Mouse (Mus musculus) telencephalon, adult 2 months (tissue): ENCODE data around the gene Capn11.
"Not testable (repeated sequence)": the region's sequence is repeated elsewhere in the genome, so short reads cannot be mapped to it uniquely, and the experiment has no call there.

Experiments used
- DNase-seq: peaks from one replicate; pipeline ENCODE4 v3.0.0-alpha.2; 2011; ENCODE audit warnings: low read depth, low spot score

Gene Capn11

DNA sequence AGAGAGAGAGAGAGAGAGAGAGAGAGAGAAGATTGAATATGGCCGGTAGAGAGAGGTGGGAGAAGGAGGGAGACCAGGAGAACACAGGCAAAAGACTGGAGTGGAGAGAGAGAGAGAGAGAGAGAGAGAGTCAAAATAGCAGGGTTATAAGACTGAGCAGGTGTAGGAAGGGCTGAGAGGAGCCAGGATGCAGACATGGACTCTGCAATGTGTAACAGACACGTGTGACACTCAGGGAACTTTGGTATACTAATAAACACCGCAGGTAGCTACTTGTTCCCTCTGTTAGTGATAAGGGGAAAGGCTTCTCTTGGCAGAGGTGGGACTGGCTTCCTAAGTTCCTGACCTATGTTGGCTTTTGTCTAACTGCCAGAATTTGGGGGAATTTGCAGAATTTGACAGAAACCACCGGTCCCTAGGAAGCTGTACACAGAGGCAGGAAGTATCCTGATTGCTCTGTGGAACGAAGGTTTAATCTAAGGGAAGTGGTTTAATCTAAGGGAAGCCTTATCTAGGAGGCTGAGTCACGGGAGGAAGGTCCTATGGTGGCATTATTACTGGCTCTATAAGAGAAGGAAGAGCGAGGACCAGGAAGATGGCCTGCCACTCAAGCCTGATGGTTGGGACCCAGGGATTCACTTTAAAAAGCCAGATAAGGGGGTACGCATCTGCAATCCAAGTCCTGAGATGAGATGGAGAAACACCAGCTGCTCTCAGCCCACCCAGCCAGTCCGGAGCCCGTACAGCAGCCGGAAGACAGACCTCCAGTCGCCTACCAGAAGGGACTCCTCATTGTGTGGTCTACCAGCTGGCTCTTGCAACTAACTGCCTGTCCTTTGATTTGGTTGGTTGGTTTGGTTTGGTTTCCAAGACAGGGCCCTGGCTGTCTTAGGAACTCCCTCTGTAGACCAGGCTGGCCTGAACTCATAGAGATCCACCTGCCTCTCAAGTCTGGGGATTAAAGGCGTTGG, 30.0 kb downstream of the Capn11 start:
- DNase-seq = no peak

DNA sequence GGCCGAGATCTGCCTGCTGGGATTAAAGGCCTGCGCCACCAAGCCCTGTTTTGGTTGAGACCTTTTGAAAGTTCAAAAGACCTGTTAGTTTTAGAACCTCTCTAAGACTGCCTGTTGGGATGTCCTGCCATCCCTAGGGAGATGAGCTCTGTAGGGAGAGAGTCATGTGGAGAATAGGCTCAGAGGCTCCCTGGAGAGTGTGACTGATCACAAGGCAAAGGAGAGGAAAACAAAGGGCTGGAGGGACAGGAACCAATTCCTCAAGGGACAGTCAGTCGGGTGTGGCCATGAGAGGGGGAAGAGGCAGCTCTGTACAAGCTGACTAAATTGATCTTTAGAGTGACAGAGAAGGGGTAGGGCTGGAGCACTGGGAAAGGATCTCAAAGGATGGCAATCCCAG, 31.0 kb downstream of the Capn11 start:
- no peak for DNase-seq

DNA sequence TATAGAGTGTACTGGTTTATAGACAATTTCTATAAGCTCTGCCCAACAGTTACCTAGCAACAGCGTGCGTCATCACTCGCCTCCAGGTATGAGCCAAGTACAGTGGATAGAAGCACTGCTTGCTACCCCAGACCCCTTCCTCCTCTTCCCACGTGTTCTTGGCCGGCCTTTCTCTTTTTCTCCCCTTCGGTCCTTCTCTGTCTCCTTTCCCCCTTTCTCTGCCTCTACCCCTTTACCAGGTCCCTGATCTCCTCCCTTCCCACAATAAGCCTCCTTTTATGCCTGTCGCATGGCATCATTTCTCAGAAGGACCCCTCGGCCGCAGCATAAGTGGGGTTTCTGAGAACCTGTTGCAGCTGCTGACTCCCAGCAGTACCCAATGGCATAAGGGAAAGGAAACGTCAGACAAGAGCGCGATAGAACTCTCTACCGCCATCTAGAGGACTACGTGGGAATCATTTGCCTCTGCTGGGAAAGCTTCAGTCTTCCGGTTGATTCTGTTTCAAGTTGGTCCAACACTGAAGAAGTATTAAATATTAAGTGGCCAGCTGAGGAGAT, 32.5 kb downstream of the Capn11 start:
- DNase-seq = peak; percentile 52

DNA sequence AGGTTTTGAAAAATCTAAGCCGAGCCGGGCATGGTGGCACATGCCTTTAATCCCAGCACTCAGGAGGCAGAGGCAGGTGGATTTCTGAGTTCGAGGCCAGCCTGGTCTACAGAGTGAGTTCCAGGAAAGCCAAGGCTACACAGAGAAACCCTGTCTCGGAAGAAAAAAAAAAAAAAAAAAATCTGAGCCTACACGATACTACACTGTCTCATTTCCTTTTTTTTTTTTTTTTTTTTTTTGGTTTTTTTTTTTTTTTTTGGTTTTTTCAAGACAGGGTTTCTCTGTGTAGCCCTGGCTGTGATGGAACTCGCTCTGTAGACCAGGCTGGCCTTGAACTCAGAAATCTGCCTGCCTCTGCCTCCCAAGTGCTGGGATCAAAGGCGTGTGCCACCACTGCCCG, 35.7 kb downstream of the Capn11 start:
- not testable (repeated sequence) for DNase-seq

DNA sequence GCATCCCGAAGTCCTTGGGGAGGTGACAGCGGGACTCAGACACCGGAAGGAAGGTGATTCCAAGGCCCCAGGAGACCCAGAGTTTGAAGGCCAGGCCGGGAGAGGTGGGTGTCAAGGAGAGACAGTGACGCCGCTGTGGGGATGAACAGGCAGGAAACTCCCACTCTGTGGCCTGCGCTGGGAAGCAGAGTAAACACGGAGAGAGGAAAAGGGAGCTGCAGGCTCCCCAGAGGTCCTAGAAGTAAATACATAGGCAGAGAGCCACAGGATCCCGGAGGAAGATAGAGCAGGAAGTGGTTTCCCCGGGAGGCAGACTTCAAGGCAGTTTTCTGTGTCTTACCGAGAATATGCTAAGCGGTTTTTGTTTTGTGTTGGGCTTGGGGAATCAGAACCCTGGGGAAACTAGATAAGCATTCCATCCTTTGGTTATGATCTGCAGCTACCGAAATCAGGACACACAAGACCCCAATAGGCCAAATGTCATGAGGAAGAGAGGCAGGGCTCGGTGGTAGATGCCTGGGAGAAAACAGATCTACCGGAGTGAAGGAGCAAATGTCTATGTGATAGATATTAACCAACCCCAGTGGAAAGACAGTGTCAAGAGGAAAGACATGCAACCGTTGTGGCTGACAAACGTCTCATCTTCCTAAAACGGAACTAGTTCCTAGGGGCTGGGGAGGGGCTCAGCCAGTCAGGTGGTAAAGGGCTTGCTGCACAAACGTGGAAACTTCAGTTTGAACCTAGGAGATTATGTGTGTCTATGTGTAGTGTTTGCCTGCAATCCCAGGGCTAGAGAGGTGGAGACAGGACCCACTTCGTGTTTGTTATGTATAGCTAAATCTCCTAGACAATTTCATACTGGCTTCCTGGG, 39.5 kb downstream of the Capn11 start:
- no peak for DNase-seq

DNA sequence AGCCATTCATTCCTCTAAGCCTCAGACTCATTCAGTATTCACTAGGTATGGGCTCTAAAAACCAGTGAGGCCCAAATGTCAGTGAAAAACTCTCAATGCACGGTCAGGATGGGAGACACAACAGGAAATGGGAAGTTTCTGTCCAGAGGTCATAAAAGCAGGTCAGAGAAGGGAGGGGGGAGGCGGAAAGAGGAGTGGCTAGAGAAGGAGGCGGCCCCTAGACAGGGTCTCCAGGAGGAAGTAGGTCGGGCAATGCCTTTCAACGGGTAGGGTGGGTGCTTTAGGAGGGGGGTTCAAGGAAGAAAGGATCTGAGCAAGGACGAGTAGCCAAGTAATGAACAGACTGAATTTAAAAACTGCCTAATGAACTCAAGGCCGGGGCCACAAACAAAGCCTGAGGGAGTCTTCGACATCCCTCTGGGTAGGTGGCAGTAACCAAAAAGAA, 40.2 kb downstream of the Capn11 start:
- DNase-seq = no peak

DNA sequence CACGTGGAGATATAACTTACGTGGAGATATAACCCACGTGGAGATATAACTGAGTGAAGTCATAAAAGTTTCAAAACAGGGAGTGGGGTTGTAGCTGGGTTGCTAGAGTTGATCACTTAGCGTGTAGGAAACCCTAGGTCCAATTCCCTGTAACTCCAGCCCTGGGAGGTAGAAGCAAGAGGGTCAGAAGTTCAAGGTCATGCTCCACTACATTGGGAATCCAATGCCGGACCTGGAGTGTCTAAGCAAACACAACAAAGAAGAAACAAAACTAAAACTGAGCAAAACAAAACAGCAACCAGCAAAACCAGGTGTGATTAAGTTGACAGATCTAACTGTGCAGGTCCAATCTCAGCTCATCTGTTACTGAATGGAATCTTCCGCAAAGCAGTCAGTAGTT, 41.5 kb downstream of the Capn11 start:
- DNase-seq = no peak

DNA sequence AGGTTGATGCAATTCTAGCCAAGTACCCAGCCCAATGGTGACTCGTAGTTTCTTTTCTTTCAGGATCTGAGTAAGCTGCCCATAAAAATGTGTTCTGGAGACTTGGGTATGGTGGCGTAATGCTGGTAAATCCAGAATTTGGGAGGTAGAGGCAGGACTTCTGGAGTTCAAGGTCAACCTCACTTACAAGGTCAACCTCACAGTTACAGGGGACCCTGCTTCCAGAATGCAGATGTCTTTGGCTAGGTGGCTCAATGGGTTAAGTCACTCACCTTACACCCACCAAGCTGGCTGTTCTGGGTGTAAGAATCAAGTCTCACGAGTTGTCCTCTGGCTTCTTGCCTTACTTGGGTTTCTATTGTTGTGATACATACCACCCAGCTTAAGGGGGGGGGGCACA, 42.4 kb downstream of the Capn11 start:
- DNase-seq = no peak

DNA sequence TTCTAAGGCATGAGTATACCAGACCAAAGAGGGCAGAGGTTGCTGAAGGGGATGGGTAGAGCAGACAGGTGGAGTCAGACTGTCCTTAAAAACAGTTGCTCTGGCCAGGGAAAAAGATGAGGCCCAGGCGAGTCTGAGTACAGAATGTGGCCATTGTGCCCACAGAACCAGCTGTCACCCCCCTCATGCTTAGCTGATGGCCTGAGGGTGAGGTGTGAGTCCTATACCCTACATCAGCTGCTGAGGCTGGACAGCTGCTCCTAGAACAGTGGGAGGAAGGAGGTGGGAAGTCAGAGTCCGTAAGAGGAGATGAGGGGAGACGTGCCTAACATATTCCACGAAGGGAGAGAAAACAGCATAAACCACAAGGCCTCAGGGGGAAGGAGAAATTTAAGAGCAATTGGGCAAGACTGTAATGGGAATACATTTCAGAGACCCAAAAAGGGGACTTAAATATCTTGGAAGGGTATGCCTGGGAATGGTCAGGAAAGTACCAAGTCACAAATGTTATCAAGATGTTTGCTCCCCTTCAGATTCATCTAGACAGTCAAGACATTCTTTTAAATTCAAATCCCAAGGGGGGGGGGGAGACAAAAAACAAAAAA, 43.0 kb downstream of the Capn11 start:
- DNase-seq = no peak

DNA sequence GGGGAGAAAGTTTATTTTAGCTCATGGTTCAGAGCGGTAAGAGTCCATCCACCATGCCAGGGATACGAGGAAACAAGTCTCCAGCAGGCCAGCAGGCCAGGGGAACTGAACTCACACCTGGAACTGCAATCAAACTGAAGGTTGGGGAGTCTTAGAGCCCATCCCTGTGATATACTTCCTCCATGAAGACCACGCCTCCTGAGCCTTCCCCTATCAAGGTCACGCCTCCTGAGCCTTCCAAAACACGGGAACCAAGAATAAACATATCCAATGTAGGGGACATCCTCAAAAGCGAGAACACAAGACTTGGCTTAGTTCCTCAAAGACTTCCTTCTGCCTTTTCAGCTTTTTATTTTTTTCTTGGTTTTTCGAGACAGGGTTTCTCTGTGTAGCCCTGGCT, 46.2 kb downstream of the Capn11 start:
- DNase-seq = no peak

DNA sequence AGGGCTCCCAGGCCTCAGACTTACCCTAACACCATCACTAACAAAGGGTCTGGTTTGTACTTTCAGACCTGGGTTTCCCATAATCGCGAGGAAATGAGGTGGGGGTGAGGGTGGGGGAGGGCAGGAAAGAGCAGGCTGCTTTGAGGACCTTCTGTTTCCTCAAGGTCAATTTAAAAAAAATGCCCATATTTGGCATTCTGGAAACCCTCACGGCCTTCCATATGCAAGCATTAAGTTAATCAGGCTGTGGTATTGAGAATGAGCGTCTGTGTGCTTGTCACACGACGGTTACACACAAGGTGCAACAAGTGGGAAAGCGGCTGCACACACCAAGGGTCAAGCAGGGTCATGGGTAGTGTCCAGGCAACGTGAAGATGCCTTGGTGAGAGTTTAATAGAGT, 47.1 kb downstream of the Capn11 start:
- no peak for DNase-seq

DNA sequence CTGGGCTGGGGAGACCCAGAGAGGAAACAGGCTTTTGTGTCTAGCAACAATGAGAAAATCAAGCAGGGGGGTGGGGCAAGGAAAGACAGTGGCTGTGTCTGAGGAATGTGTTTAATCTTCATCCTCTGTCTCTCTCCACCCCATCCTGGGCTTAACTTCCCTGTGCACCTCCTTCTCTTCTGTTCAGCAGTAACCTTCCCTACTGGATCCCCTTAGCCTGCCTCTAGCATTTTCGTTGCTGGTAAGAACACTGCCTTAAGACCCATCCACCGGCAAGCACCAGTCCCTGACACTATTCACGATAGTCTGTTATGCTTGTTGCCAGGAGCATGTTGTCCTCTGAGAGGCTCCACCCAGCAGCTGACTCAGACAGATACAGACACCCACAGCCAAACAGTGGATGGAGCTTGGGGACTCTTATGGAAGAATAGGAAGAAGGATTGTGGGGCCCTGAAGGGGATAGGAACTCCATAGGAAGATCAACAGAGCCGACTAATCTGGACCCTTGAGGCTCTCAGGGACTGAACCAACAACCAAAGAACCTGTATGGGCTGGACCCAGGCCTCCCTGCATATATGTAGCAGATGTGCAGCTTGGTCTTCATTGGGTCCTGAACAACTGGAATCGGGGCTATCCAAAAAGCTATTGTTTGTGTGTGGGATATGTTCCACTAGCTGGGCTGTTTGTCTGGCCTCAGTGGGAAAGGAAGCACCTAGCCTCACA, 48.8 kb downstream of the Capn11 start:
- no peak for DNase-seq

DNA sequence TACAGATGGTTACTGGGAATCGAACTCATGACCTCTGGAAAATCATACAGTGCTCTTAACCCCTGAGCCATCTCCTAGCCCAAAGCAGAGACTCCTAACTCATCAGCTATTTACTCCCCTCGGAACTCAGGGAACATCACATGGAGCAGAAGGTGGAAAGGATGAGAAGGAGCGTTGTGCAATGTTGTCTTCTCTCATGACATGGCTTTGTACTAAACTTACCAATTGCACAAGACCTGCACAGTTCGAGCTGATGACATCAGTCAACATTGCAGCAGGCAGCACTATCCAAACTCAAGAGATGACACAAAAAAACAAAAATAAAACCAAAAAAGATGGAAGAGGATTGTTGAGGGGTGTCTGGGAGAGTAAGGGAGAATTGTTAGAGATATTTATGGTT, 50.7 kb downstream of the Capn11 start:
- no peak for DNase-seq

DNA sequence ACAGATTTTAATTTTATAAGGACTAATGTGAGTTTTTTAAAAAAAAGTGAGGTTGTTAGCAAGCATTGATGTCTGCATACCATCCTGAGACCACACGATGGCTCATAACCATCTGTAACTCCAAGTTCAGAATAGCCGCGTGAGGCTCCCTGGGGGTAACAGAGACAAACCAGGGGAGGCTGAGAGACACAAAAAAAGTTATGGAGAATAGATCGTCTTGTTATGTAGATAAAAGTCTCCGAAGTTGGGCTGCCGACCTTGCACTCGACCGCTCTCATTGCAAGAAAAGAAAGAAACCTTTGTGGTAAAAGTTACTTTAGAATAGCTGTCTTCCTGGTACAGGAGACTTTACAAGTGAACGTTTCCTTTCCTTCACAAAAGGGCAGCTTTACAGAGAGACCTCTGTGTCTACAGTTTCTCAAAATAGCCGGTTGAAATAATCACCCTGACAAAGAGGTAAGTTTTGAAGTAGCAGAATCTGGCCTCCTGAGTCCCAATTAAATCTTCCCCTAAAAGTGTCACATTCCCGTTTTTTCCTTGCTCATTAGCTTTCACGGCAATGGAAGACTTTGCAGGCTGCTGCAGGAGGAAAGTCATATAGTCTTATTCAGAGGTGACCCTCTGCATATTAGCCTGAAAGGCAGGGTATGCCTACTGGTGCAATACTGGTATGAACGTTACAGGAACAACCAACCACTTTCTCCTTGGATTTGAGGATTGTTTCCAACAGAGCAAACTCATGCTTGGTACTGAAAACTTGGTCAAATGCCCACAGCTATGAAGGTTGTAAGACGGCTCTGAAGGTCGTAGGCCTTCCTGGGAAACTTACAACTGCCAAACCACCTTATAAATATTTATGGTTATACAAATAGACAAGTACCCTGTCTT, 51.9 kb downstream of the Capn11 start:
- no peak for DNase-seq

DNA sequence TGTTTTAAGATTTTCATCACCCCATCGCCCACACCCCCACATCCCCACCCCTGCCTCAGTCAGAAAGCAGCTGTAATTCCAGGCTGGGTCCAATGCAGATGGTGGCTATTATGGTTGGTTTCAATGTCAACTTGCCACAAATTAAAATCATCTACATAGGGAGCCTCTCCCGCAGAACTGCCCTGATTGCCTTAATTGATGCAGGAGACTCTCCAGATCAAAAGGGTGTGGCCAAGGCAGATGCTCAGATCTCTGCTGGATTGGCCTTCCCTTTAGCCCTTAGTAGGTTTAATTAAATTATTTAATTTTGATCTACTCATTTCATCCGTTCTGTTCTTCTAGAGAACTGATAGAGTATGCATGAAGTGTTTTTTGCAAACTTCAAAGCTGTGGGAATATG, 56.1 kb downstream of the Capn11 start:
- no peak for DNase-seq

DNA sequence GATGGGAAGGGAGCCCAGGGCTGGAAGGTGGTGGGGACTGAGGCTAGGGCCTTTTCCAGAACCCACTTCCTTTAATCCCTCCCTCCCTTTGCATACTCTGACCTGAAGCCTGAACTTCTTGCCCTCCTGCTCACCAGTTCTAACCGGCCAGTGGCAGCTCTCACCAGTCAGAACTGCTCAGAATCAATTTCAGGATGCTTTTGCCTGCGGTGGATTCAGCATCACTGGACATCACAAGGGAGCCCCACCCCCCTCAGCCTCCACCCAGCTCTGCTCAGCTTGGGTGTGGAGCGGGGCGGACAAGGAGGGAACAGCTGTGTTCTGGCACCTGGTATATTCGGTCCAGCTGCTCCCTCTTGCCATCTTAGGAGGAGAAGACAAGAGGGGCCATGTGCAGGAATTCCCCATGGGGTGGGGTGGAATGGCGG, 57.2 kb downstream of the Capn11 start, which contains the start of gene Mymx:
TSS of gene Mymx (minus strand) at position 226 of the 428 bp plus-strand sequence.
- no peak for DNase-seq

DNA sequence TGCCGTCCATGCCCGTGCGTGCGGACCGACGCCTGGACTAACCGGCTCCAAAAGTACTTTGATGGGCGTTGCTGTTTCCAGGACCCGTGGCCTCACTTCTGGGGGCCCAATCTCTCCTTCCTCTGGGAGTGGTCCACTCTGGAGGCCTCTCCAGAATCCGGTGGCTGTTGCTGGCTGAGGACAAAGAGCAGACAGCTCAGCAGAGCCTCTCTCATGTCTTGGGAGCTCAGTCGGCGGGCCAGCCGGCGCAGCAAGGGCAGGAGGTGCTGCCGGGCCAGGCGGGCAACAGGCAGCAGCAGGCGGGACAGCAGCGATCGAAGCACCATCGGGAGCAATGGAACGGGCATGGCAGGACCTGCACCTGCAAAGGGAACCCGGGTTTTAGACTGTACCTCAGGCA, 57.8 kb downstream of the Capn11 start:
- no peak for DNase-seq

DNA sequence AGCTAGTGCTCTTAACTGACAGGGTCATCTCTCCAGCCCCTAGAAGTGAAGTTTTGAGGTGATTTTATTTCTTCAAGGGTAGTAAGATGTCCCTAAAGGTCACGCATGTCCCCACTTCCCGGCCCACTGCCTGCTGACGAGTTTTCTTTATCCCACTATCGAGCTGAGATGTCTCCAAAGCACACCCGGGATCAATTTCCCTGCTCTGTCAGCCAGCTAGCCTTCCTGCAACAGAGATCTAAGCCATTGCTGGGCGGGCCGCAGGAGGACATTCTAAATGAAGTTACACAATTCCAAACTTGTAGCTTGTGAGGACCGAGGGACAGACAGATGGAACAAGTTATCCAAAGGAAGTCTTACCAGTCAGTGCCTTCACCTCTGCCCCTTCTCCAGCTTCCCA, 58.9 kb downstream of the Capn11 start:
- DNase-seq = no peak

DNA sequence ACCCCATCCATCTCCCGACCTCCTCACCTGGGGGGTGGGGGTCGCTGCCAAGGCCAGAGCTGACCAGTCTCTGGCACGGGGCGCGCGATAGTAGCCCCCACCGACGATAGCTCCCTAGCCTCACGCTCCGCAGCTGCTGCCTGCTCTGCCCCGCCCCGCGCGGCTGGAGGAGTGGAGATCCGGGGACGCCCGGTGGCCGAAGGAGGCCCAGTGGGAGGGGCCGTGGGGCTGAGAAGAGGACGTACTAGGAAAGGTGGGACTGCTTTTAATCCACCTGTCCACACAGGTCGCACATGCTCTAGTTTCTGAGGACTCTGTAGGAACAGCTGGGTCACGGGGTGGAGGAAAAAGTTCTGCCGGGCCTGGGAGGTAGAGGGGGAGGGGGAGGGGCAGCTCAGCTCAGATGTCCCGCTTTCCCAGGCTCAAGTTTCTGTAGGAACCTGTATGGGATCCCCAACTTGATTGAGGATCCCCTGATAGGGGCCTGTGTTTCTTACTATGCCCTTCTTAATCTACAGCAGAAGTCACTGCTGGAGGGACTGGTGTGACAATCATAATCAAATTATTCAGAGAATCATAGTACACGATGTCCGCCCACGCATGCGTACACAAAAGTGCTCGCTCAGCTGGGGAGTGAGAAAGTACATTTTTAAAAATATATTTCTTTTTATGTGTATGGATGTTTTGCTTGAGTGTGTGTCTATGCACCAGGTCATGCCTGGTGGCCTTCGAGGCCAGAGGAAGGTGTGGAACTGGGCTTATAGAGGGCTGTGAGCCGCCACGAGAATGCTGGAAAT, 59.5 kb downstream of the Capn11 start, which contains the start of gene Slc29a1:
TSS of gene Slc29a1 (minus strand) at position 161 of the 797 bp plus-strand sequence.
- no peak for DNase-seq
